Mouse (Mus musculus) olfactory bulb, adult 2 months (tissue): ENCODE results near the gene Polr3gl. TPM values are rescaled to one million over a fixed set of nuclear protein-coding genes. Genes with fewer than 3 reads are reported as not detected.
A peak's percentile ranks its signal among the peaks of the same experiment; 100 is the strongest.
"Not testable (repeated sequence)": the region's sequence is repeated elsewhere in the genome, so short reads cannot be mapped to it uniquely, and the experiment has no call there.

Experiments
- H3K27ac ChIP-seq: fragments of 200-500 bp; 2 replicates; pipeline ENCODE4 v1.5.1; 2012; ENCODE audit warnings: low read depth, low read length; ENCODE audit not compliant: insufficient read depth
- H3K4me1 ChIP-seq: fragments of 200-500 bp; 2 replicates; pipeline ENCODE4 v1.6.1; 2012; ENCODE audit warnings: low read length; ENCODE audit not compliant: control insufficient read depth, insufficient read depth
- H3K4me3 ChIP-seq: fragments of 200-500 bp; 2 replicates; pipeline ENCODE4 v1.5.1; 2012; ENCODE audit warnings: mild to moderate bottlenecking, low read depth, low read length, moderate library complexity; ENCODE audit not compliant: insufficient read depth
- CTCF ChIP-seq: fragments of 200-500 bp; IDR thresholded peaks from 2 replicates; pipeline ENCODE4 v1.5.1; 2012; ENCODE audit warnings: low read depth, mild to moderate bottlenecking, low read length, moderate library complexity; ENCODE audit not compliant: insufficient read depth
- POLR2A ChIP-seq: fragments of 200-500 bp; IDR thresholded peaks from 2 replicates; pipeline ENCODE4 v1.6.1; 2012; ENCODE audit warnings: mild to moderate bottlenecking, low read depth, low read length, moderate library complexity; ENCODE audit not compliant: insufficient read depth
- WGBS: fragments of 180-500 bp; shearing (Covaris S2); methylation state at CpG from one replicate; pipeline ENCODE4 v1.1.7; 2018; 5-methylcytosine and 5-hydroxymethylcytosine counted together
- polyA plus RNA-seq: library from polyadenylated mRNA; stranded (reverse); fragments of >200 nt; gene quantifications from 2 replicates; pipeline ENCODE4 v1.2.4, GENCODE M21; 2012; ENCODE audit warnings: low replicate concordance; ENCODE audit not compliant: missing spikeins, insufficient read depth, insufficient read length

Gene Polr3gl
- polyA plus RNA-seq, 1 experiment: not detected

DNA sequence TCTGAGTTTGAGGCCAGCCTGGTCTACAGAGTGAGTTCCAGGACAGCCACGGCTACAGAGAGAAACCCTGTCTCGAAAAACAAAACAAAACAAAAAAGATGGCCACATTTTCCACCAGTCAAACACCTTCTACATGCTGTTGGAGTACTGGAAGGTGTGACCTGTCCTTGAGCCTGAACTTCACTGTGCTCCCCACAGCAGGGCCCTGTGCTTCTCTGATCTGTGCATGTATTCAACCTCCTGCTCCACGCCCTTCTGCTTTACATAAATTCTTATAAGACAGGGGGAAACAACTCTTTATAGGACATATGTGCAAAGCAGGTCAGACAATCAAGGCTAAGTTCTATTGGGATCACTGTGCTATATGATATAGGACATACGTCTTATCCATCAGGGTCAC is 29.2 kb upstream of the Polr3gl start:
- Histone ChIP-seq H3K4me1 (no peaks in the 10 kb centered on the region), H3K27ac (no peak overlapping the region), H3K4me3 (no peak overlapping the region)
- TF ChIP-seq CTCF (no peak), POLR2A (no peak)
- WGBS: 91% methylated on average over 4 of the region's 4 CpGs

DNA sequence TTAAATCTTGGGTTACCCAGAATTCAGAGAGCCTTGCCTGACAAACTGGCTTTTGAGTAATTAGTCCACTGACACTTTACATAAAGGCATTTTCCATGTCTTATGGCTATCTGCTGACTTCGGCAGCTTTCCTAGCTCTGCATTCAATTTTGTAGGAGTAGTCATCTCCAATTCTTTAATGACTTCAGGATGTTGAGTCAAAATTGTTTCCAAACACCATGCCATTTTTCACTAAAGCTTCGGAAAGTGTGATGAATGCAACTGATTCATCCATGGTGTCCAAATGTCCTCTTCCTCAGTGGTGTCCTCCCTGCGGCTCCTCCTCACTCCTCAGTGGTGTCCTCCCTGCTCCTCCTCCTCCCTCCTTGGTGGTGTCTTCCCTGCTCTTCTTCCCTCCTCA is 24.0 kb upstream of the Polr3gl start:
- TF ChIP-seq CTCF (no peak), POLR2A (no peak)

GRCm38 (mm10) chr3:96606618-96607017 is 12.6 kb upstream of the Polr3gl start:
- Histone ChIP-seq H3K4me3 (no peak overlapping the region), H3K4me1 (peaks cover 5% of the 10 kb centered on the region), H3K27ac (no peak overlapping the region)
- no peak for TF ChIP-seq CTCF
- 87% methylated on average over 4 of the region's 4 CpGs for WGBS

More for the DNA sequence above, 24.0 kb upstream of the Polr3gl start:
- no peak overlapping the region for H3K27ac ChIP-seq
- no peaks in the 10 kb centered on the region for H3K4me1 ChIP-seq
- WGBS: 91% methylated on average over 3 of the region's 3 CpGs
- no peak overlapping the region for H3K4me3 ChIP-seq

GRCm38 (mm10) chr3:96606007-96606406 is 12.0 kb upstream of the Polr3gl start:
- not testable (repeated sequence) for H3K4me3 ChIP-seq, H3K27ac ChIP-seq, H3K4me1 ChIP-seq
- 87% methylated on average over 4 of the region's 4 CpGs for WGBS

GRCm38 (mm10) chr3:96603311-96603710 is 9.3 kb upstream of the Polr3gl start:
- TF ChIP-seq POLR2A (no peak), CTCF (no peak)
- Histone ChIP-seq H3K27ac (0 out of 2 replicates have a peak overlapping the region, but pooled peaks have one; percentile 63), H3K4me3 (no peak overlapping the region), H3K4me1 (peaks cover 16% of the 10 kb centered on the region)
- 25% methylated on average over 5 of the region's 5 CpGs for WGBS

GRCm38 (mm10) chr3:96602704-96603084 is 8.7 kb upstream of the Polr3gl start:
- TF ChIP-seq CTCF: no peak
- no peak for TF ChIP-seq POLR2A
- 20% methylated on average over 5 of the region's 5 CpGs for WGBS
- peak overlapping the region; percentile 63 for H3K27ac ChIP-seq
- H3K4me1 ChIP-seq: peaks cover 17% of the 10 kb centered on the region
- H3K4me3 ChIP-seq: peak overlapping the region; percentile 20; the same call in 1 of the 2 replicates

GRCm38 (mm10) chr3:96601941-96602703 is 8.1 kb upstream of the Polr3gl start:
- peak overlapping the region; percentile 23 for H3K4me3 ChIP-seq
- TF ChIP-seq POLR2A: no peak
- TF ChIP-seq CTCF: no peak
- H3K4me1 ChIP-seq: peaks cover 17% of the 10 kb centered on the region
- peak overlapping the region; percentile 63 for H3K27ac ChIP-seq
- 6% methylated on average over 10 of the region's 10 CpGs for WGBS

DNA sequence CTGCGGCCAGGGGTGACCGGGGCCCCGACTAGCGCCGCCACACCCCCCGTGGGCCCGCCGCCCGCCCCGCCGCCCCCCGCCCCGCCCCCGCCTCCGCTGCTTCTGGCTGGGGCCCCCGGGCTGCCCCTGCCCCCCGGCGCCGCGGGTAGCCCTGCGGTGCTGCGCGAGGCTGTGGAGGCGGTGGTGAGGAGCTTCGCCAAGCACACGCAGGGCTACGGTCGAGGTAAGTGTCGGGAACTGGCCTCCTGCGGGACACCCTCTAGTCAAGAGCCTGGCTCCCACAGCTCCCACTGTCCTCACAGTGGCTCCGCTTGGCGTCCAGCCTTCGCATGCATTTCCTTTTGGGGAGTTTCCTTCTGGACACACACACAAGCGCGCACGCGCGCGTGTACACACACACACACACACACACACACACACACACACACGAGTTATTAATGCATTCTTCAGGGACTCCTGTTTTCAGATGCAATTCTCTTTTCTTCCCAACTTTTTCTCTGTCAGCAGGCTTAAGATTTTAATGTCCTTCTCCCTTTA is 7.3 kb upstream of the Polr3gl start:
- no peak for TF ChIP-seq CTCF
- no peak; the same call in 1 of the 2 replicates for TF ChIP-seq POLR2A
- peak overlapping the region; percentile 61 for H3K27ac ChIP-seq
- peaks cover 17% of the 10 kb centered on the region for H3K4me1 ChIP-seq
- H3K4me3 ChIP-seq: peak overlapping the region; percentile 58
- WGBS: 2% methylated on average over 39 of the region's 40 CpGs

GRCm38 (mm10) chr3:96600639-96601250 is 6.8 kb upstream of the Polr3gl start, which contains the start of gene Lix1l:
TSS of gene Lix1l (plus strand) at chr3:96601149.
- peak within 1 kb of the TSS; percentile 58 for H3K4me3 ChIP-seq
- TF ChIP-seq POLR2A (peak; percentile 46; the same call in 1 of the 2 replicates), CTCF (no peak)
- peak within 1 kb of the TSS; percentile 63 for H3K27ac ChIP-seq
- H3K4me1 ChIP-seq: peaks cover 21% of the 10 kb centered on the region
- WGBS: under 1% methylated on average over 27 of the region's 27 CpGs
